Mouse (Mus musculus): ENCODE results near the gene Smarce1. TPM values are rescaled to one million over a fixed set of nuclear protein-coding genes. Genes with fewer than 3 reads are reported as not detected.
"Not testable (repeated sequence)": the region's sequence is repeated elsewhere in the genome, so short reads cannot be mapped to it uniquely, and the experiment has no call there.

Gene Smarce1
- polyA plus RNA-seq, 1 experiment from 2014 or later, result 217 TPM

- no peaks in the 10 kb centered on the region for H3K27me3 ChIP-seq (ENCODE audit: control insufficient read depth, insufficient read depth, low read length)
- WGBS, result 96% methylated on average over 8 of the region's 8 CpGs
- no peak overlapping the region for H3K9ac ChIP-seq (ENCODE audit: low read depth, low read length)
- H3K4me3 ChIP-seq (ENCODE audit: low read depth, low read length), result no peak overlapping the region
- H3K4me1 ChIP-seq (replicated peaks; ENCODE audit: control insufficient read depth, insufficient read depth, low read length), result no peaks in the 10 kb centered on the region
- H3K36me3 ChIP-seq (ENCODE audit: control insufficient read depth, insufficient read depth, low read length), result no peaks in the 10 kb centered on the region
- H3K4me2 ChIP-seq (replicated peaks; ENCODE audit: low read depth, low read length), result no peak overlapping the region
- H3K9me3 ChIP-seq (ENCODE audit: control insufficient read depth, low read length), result no peaks in the 10 kb centered on the region
- no peak for ATAC-seq (ENCODE audit: low FRiP score)
- H3K27ac ChIP-seq (ENCODE audit: low read depth, low read length), result no peak overlapping the region
- DNase-seq (ENCODE audit: low spot score), result no peak
These were observed 24.5 kb upstream of the Smarce1 start for GRCm38 (mm10) chr11:99255316-99255715.

- Histone ChIP-seq H3K27me3 (ENCODE audit: control insufficient read depth, insufficient read depth, low read length) (no peaks in the 10 kb centered on the region), H3K4me2 (replicated peaks; ENCODE audit: low read depth, low read length) (no peak overlapping the region), H3K36me3 (ENCODE audit: control insufficient read depth, insufficient read depth, low read length) (no peaks in the 10 kb centered on the region), H3K9me3 (ENCODE audit: control insufficient read depth, low read length) (no peaks in the 10 kb centered on the region), H3K27ac (ENCODE audit: low read depth, low read length) (no peak overlapping the region), H3K4me1 (replicated peaks; ENCODE audit: control insufficient read depth, insufficient read depth, low read length) (no peaks in the 10 kb centered on the region), H3K4me3 (ENCODE audit: low read depth, low read length) (no peak overlapping the region), H3K9ac (ENCODE audit: low read depth, low read length) (no peak overlapping the region)
- DNase-seq (ENCODE audit: low spot score) (no peak), ATAC-seq (ENCODE audit: low FRiP score) (no peak)
- 70% methylated on average over 2 of the region's 2 CpGs for WGBS
These were observed 23.1 kb upstream of the Smarce1 start for GRCm38 (mm10) chr11:99253893-99254292.

DNA sequence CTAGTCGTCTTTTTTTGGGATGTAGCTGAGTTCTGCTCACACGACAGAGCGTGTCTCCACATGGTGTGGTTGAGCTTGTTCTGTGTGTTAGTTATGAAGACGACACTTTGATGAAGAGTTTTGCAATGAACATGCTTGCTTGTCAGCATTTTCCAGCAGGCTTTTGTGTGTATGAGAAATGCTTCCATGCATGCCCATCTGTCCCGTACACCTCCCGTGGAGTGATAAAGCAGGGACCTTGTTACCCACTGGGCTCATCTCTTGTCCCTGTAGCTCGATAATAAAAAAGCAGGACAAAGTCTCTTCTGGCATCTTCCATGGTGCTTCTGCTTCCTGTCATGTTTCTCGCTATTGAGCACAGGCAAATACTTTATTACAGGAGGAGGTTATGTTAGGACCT, 21.9 kb upstream of the Smarce1 start:
- Histone ChIP-seq H3K4me3 (ENCODE audit: low read depth, low read length) (no peak overlapping the region), H3K27ac (ENCODE audit: low read depth, low read length) (no peak overlapping the region), H3K4me2 (replicated peaks; ENCODE audit: low read depth, low read length) (no peak overlapping the region), H3K4me1 (replicated peaks; ENCODE audit: control insufficient read depth, insufficient read depth, low read length) (no peaks in the 10 kb centered on the region), H3K27me3 (ENCODE audit: control insufficient read depth, insufficient read depth, low read length) (no peaks in the 10 kb centered on the region), H3K36me3 (ENCODE audit: control insufficient read depth, insufficient read depth, low read length) (no peaks in the 10 kb centered on the region), H3K9ac (ENCODE audit: low read depth, low read length) (no peak overlapping the region), H3K9me3 (ENCODE audit: control insufficient read depth, low read length) (no peaks in the 10 kb centered on the region)
- ATAC-seq (ENCODE audit: low FRiP score) (no peak), DNase-seq (ENCODE audit: low spot score) (no peak)
- WGBS, result 72% methylated on average over 8 of the region's 8 CpGs

GRCm38 (mm10) chr11:99250666-99251065, 19.8 kb upstream of the Smarce1 start:
- no peaks in the 10 kb centered on the region for H3K27me3 ChIP-seq (ENCODE audit: control insufficient read depth, insufficient read depth, low read length)
- H3K9ac ChIP-seq (ENCODE audit: low read depth, low read length), result no peak overlapping the region
- no peaks in the 10 kb centered on the region for H3K4me1 ChIP-seq (replicated peaks; ENCODE audit: control insufficient read depth, insufficient read depth, low read length)
- H3K4me2 ChIP-seq (replicated peaks; ENCODE audit: low read depth, low read length), result no peak overlapping the region
- no peaks in the 10 kb centered on the region for H3K36me3 ChIP-seq (ENCODE audit: control insufficient read depth, insufficient read depth, low read length)
- H3K4me3 ChIP-seq (ENCODE audit: low read depth, low read length), result no peak overlapping the region
- no peak overlapping the region for H3K27ac ChIP-seq (ENCODE audit: low read depth, low read length)
- WGBS, result 81% methylated on average over 3 of the region's 3 CpGs
- ATAC-seq (ENCODE audit: low FRiP score) (no peak), DNase-seq (ENCODE audit: low spot score) (no peak)
- H3K9me3 ChIP-seq (ENCODE audit: control insufficient read depth, low read length), result no peaks in the 10 kb centered on the region

DNA sequence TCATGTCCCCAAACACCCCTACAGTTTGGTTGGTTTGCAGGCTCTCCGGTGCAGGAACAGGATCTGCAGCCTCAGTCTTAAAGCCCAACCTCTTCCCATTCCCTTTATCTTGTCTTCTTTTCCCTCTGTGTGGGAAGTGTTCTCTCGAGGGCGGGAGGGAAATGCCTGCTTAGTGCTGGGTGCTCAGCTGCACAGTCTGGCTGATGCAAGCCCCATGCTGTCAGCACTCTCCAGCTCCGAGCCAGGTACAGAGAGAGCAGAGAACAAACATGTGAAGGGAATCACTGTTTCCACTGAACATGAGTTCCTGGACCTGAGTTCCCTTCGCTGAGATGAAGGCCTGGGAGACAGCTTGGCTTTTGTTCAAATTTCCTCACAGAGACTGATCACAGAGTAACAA, 19.4 kb upstream of the Smarce1 start:
- 64% methylated on average over 5 of the region's 5 CpGs for WGBS
- ATAC-seq (ENCODE audit: low FRiP score) (no peak), DNase-seq (ENCODE audit: low spot score) (no peak)
- Histone ChIP-seq H3K9me3 (ENCODE audit: control insufficient read depth, low read length) (no peaks in the 10 kb centered on the region), H3K27ac (ENCODE audit: low read depth, low read length) (no peak overlapping the region), H3K27me3 (ENCODE audit: control insufficient read depth, insufficient read depth, low read length) (no peaks in the 10 kb centered on the region), H3K4me2 (replicated peaks; ENCODE audit: low read depth, low read length) (no peak overlapping the region), H3K4me3 (ENCODE audit: low read depth, low read length) (no peak overlapping the region), H3K4me1 (replicated peaks; ENCODE audit: control insufficient read depth, insufficient read depth, low read length) (no peaks in the 10 kb centered on the region), H3K36me3 (ENCODE audit: control insufficient read depth, insufficient read depth, low read length) (no peaks in the 10 kb centered on the region), H3K9ac (ENCODE audit: low read depth, low read length) (no peak overlapping the region)

DNA sequence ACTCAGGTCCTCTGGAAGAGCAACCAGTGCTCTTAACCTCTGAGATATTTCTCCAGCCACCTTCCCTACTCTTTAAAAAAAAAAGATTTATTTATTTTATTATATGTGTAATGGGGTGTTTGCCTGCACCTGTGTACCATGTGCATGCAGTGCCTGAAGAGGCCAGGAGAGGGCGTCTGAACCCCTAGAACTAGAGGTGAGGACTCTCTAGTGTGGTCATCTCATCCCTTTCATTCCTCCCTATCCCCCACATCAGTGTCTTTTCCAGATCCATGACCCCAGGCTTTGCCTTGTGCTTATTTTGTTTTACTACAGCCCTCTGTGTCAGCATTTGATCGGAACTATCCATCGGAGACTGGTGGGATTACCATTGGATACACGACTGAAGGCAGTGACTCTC, 18.3 kb upstream of the Smarce1 start:
- Histone ChIP-seq H3K27me3 (ENCODE audit: control insufficient read depth, insufficient read depth, low read length) (no peaks in the 10 kb centered on the region), H3K4me2 (replicated peaks; ENCODE audit: low read depth, low read length) (no peak overlapping the region), H3K4me1 (replicated peaks; ENCODE audit: control insufficient read depth, insufficient read depth, low read length) (no peaks in the 10 kb centered on the region), H3K9ac (ENCODE audit: low read depth, low read length) (no peak overlapping the region), H3K36me3 (ENCODE audit: control insufficient read depth, insufficient read depth, low read length) (no peaks in the 10 kb centered on the region), H3K9me3 (ENCODE audit: control insufficient read depth, low read length) (no peaks in the 10 kb centered on the region), H3K4me3 (ENCODE audit: low read depth, low read length) (no peak overlapping the region), H3K27ac (ENCODE audit: low read depth, low read length) (no peak overlapping the region)
- ATAC-seq (ENCODE audit: low FRiP score), result no peak
- 68% methylated on average over 4 of the region's 4 CpGs for WGBS
- DNase-seq (ENCODE audit: low spot score), result peak; percentile 34

GRCm38 (mm10) chr11:99247916-99248315, 17.1 kb upstream of the Smarce1 start:
- H3K4me1 ChIP-seq (replicated peaks; ENCODE audit: control insufficient read depth, insufficient read depth, low read length), result no peaks in the 10 kb centered on the region
- no peak overlapping the region for H3K4me2 ChIP-seq (replicated peaks; ENCODE audit: low read depth, low read length)
- H3K36me3 ChIP-seq (ENCODE audit: control insufficient read depth, insufficient read depth, low read length), result no peaks in the 10 kb centered on the region
- H3K9me3 ChIP-seq (ENCODE audit: control insufficient read depth, low read length), result no peaks in the 10 kb centered on the region
- no peak overlapping the region for H3K9ac ChIP-seq (ENCODE audit: low read depth, low read length)
- no peak for DNase-seq (ENCODE audit: low spot score)
- ATAC-seq (ENCODE audit: low FRiP score), result no peak
- H3K4me3 ChIP-seq (ENCODE audit: low read depth, low read length), result no peak overlapping the region
- 94% methylated on average over 4 of the region's 4 CpGs for WGBS
- no peak overlapping the region for H3K27ac ChIP-seq (ENCODE audit: low read depth, low read length)
- no peaks in the 10 kb centered on the region for H3K27me3 ChIP-seq (ENCODE audit: control insufficient read depth, insufficient read depth, low read length)

DNA sequence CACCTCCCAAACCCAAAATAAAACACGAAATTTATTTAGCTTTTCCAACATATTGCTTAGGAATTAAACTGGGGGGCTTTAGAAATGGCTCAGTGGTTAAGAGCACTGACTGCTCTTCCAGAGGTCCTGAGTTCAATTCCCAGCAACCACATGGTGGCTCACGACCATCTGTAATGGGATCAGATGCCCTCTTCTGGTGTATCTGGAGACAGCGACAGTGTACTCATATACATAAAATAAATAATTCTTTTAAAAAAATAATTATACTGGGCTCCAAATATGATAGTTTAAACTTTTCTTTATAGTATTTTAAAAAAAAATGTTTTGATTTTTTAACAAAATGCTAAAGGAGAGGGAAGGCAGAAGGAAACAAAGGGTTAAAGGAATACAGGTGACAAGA, 13.7 kb upstream of the Smarce1 start:
- H3K9ac ChIP-seq (ENCODE audit: low read depth, low read length); H3K36me3 ChIP-seq (ENCODE audit: control insufficient read depth, insufficient read depth, low read length); H3K9me3 ChIP-seq (ENCODE audit: control insufficient read depth, low read length); H3K27ac ChIP-seq (ENCODE audit: low read depth, low read length); DNase-seq (ENCODE audit: low spot score); H3K4me3 ChIP-seq (ENCODE audit: low read depth, low read length); H3K4me2 ChIP-seq (replicated peaks; ENCODE audit: low read depth, low read length); ATAC-seq (ENCODE audit: low FRiP score); H3K4me1 ChIP-seq (replicated peaks; ENCODE audit: control insufficient read depth, insufficient read depth, low read length); H3K27me3 ChIP-seq (ENCODE audit: control insufficient read depth, insufficient read depth, low read length): not testable (repeated sequence)
- 38% methylated on average over 3 of the region's 3 CpGs for WGBS

- DNase-seq (ENCODE audit: low spot score) (peak; percentile 42), ATAC-seq (ENCODE audit: low FRiP score) (no peak; the same call in 1 of the 2 replicates)
- Histone ChIP-seq H3K4me2 (replicated peaks; ENCODE audit: low read depth, low read length) (peak within 1 kb of the TSS; percentile 20), H3K9me3 (ENCODE audit: control insufficient read depth, low read length) (no peaks in the 10 kb centered on the region), H3K4me1 (replicated peaks; ENCODE audit: control insufficient read depth, insufficient read depth, low read length) (no peaks in the 10 kb centered on the region), H3K27ac (ENCODE audit: low read depth, low read length) (no peak within 1 kb of the TSS), H3K4me3 (ENCODE audit: low read depth, low read length) (peak within 1 kb of the TSS; percentile 2), H3K27me3 (ENCODE audit: control insufficient read depth, insufficient read depth, low read length) (no peaks in the 10 kb centered on the region), H3K36me3 (ENCODE audit: control insufficient read depth, insufficient read depth, low read length) (no peaks in the 10 kb centered on the region), H3K9ac (ENCODE audit: low read depth, low read length) (0 out of 2 replicates have a peak within 1 kb of the TSS, but pooled peaks have one; percentile 32)
- WGBS, result 7% methylated on average over 17 of the region's 17 CpGs
These were observed 13.1 kb upstream of the Smarce1 start, which contains the start of gene Krt222 for GRCm38 (mm10) chr11:99243820-99244374. Krt222 (minus strand) TSS chr11:99244085.

Data from hindbrain, embryonic 11.5 days (tissue).